Mouse (Mus musculus) heart, postnatal 36 days (tissue): ENCODE results near the gene Cd8b1. TPM values are rescaled to one million over a fixed set of nuclear protein-coding genes. Genes with fewer than 3 reads are reported as not detected.

Experiments
- total RNA-seq, 2 experiments: library from RNA; stranded (reverse); gene quantifications; 2 replicates each; pipeline ENCODE4 v1.2.3; 2021

Cd8b1 gene
- total RNA-seq, 2 experiments from 2014 or later = 0.25 TPM; not detected in 1

Other genes with a start within 250 kb of the Cd8b1 start
- gene Thnsl2, start 178.3 kb upstream of the Cd8b1 start, total RNA-seq = 1 to 10 TPM; 4.5 to 5.4 TPM
- gene Fabp1, start 123.0 kb upstream of the Cd8b1 start, total RNA-seq = not detected
- gene Krcc1, start 51.1 kb upstream of the Cd8b1 start, total RNA-seq = 10 to 100 TPM; 51.9 to 56.0 TPM
- 100 to 1,000 TPM; 351 to 373 TPM for gene Smyd1, start 555 bp upstream of the Cd8b1 start, total RNA-seq
- under 1 TPM; 0.11 to 0.22 TPM for gene Cd8a, start 50.6 kb downstream of the Cd8b1 start, total RNA-seq
- 10 to 100 TPM; 74.7 to 79.6 TPM for gene Rmnd5a, start 117.8 kb downstream of the Cd8b1 start, total RNA-seq
- gene Rnf103, start 171.1 kb downstream of the Cd8b1 start, total RNA-seq = 10 to 100 TPM; 26.1 to 27.0 TPM
- 10 to 100 TPM; 49.2 to 54.5 TPM for gene Chmp3, start 221.0 kb downstream of the Cd8b1 start, total RNA-seq